Mouse (Mus musculus) macrophage (primary cell): ENCODE results near the gene Slain2. TPM values are rescaled to one million over a fixed set of nuclear protein-coding genes. Genes with fewer than 3 reads are reported as not detected.

Source experiments
- H3K27ac ChIP-seq: fragments of 350-480 bp; formaldehyde crosslinking; 2 replicates; pipeline ENCODE4 v1.9.0; 2021
- H3K36me3 ChIP-seq: fragments of 350-480 bp; formaldehyde crosslinking; 2 replicates; pipeline ENCODE4 v1.9.0; 2021; ENCODE audit errors: inconsistent target
- H3K4me3 ChIP-seq: fragments of 350-480 bp; formaldehyde crosslinking; 2 replicates; pipeline ENCODE4 v1.9.0; 2021; ENCODE audit errors: inconsistent target
- H3K79me2 ChIP-seq: fragments of 350-480 bp; formaldehyde crosslinking; 2 replicates; pipeline ENCODE4 v1.9.0; 2021; ENCODE audit errors: inconsistent target
- WGBS: methylation state at CpG from one replicate; pipeline ENCODE4 v1.1.7; 2026; ENCODE audit warnings: inconsistent platforms; ENCODE audit not compliant: missing documents; 5-methylcytosine and 5-hydroxymethylcytosine counted together
- polyA plus RNA-seq: library from polyadenylated mRNA; stranded (reverse); fragments of 250-400 nt; gene quantifications from 3 replicates; pipeline ENCODE4 v1.2.4, GENCODE M21; 2018; ENCODE audit warnings: inconsistent platforms
- total RNA-seq, 78 experiments: library from RNA; depleted of rRNA; stranded (reverse); fragments of 250-400 nt; gene quantifications; 1 replicate in 9 of 78; 2 replicates in 24 of 78; 3 replicates in 43 of 78; 4 replicates in 2 of 78; pipeline ENCODE4 v1.2.4; 2018; ENCODE audit warnings: inconsistent platforms in 56 of 78

Gene Slain2
- total RNA-seq (2018; cell fraction: chromatin; rRNA removed) = 10 to 100 TPM; 28.1 to 66.6 (median 39.8) TPM
- 10 to 100 TPM; 26.4 to 45.7 (median 34.2) TPM for total RNA-seq (2018; cell fraction: cytosol; rRNA removed)
- total RNA-seq (2018; cell fraction: nucleus; rRNA removed) = 10 to 100 TPM; 22.1 to 65.2 (median 35.6) TPM
- polyA plus RNA-seq = 21.7 to 48.1 TPM (median 30.2 TPM) in 3 replicates

GRCm38 (mm10) chr5:72913648-72914557, at the start of gene Slain2:
TSS of gene Slain2 (plus strand) at chr5:72914304.
- Histone ChIP-seq H3K36me3 (no peaks in the 10 kb centered on the region), H3K27ac (peak within 1 kb of the TSS; percentile 49)
- under 1% methylated on average over 58 of the region's 83 CpGs for WGBS

GRCm38 (mm10) chr5:72864654-72865178, 49.4 kb upstream of the Slain2 start:
- H3K36me3 ChIP-seq = 0 out of 2 replicates have a peak, but pooled peaks cover 7% of the 10 kb centered on the region
- no peak overlapping the region for H3K27ac ChIP-seq
- peaks cover 86% of the 10 kb centered on the region for H3K79me2 ChIP-seq
- H3K4me3 ChIP-seq = no peak overlapping the region
- WGBS = 60% methylated on average over 2 of the region's 3 CpGs

More at GRCm38 (mm10) chr5:72913648-72914557, at the start of gene Slain2:
- Histone ChIP-seq H3K4me3 (peak within 1 kb of the TSS; percentile 80), H3K79me2 (peaks cover 41% of the 10 kb centered on the region)

GRCm38 (mm10) chr5:72866260-72866905, 47.7 kb upstream of the Slain2 start:
- Histone ChIP-seq H3K27ac (peak overlapping the region; percentile 17), H3K79me2 (peaks cover 69% of the 10 kb centered on the region), H3K36me3 (no peaks in the 10 kb centered on the region), H3K4me3 (peak overlapping the region; percentile 100)
- 83% methylated on average over 6 of the region's 6 CpGs for WGBS

GRCm38 (mm10) chr5:72867036-72867672, 47.0 kb upstream of the Slain2 start:
- WGBS = 16% methylated on average over 15 of the region's 16 CpGs
- H3K36me3 ChIP-seq = no peaks in the 10 kb centered on the region

GRCm38 (mm10) chr5:72868091-72868875, 45.8 kb upstream of the Slain2 start, which contains the start of gene Tec:
TSS of gene Tec (minus strand) at chr5:72868483.
- Histone ChIP-seq H3K79me2 (peaks cover 50% of the 10 kb centered on the region), H3K27ac (peak within 1 kb of the TSS; percentile 85), H3K36me3 (no peaks in the 10 kb centered on the region), H3K4me3 (peak within 1 kb of the TSS; percentile 100)
- under 1% methylated on average over 54 of the region's 60 CpGs for WGBS

More at GRCm38 (mm10) chr5:72867036-72867672, 47.0 kb upstream of the Slain2 start:
- peak overlapping the region; percentile 100 for H3K4me3 ChIP-seq
- peaks cover 61% of the 10 kb centered on the region for H3K79me2 ChIP-seq
- peak overlapping the region; percentile 85 for H3K27ac ChIP-seq

GRCm38 (mm10) chr5:72869779-72870608, 44.1 kb upstream of the Slain2 start:
- H3K4me3 ChIP-seq = no peak overlapping the region
- no peaks in the 10 kb centered on the region for H3K36me3 ChIP-seq
- no peak overlapping the region for H3K27ac ChIP-seq
- peaks cover 33% of the 10 kb centered on the region for H3K79me2 ChIP-seq
- WGBS = 96% methylated on average over 13 of the region's 14 CpGs

- WGBS = 84% methylated on average over 4 of the region's 4 CpGs
Observed at GRCm38 (mm10) chr5:72871114-72871513, 43.0 kb upstream of the Slain2 start.

GRCm38 (mm10) chr5:72879736-72880135, 34.4 kb upstream of the Slain2 start:
- H3K36me3 ChIP-seq = no peaks in the 10 kb centered on the region
- no peaks in the 10 kb centered on the region for H3K79me2 ChIP-seq
- H3K27ac ChIP-seq = no peak overlapping the region
- WGBS = 32% methylated on average over 5 of the region's 5 CpGs
- H3K4me3 ChIP-seq = no peak overlapping the region

More at GRCm38 (mm10) chr5:72871114-72871513, 43.0 kb upstream of the Slain2 start:
- Histone ChIP-seq H3K27ac (no peak overlapping the region), H3K79me2 (peaks cover 22% of the 10 kb centered on the region), H3K36me3 (no peaks in the 10 kb centered on the region), H3K4me3 (no peak overlapping the region)

- no peaks in the 10 kb centered on the region for H3K79me2 ChIP-seq
- no peaks in the 10 kb centered on the region for H3K36me3 ChIP-seq
- 96% methylated on average over 10 of the region's 12 CpGs for WGBS
- H3K4me3 ChIP-seq = no peak overlapping the region
- peak overlapping the region; percentile 75 for H3K27ac ChIP-seq
Observed at GRCm38 (mm10) chr5:72881748-72882411, 32.2 kb upstream of the Slain2 start.

- 30% methylated on average over 2 of the region's 2 CpGs for WGBS
- Histone ChIP-seq H3K36me3 (no peaks in the 10 kb centered on the region), H3K79me2 (no peaks in the 10 kb centered on the region), H3K27ac (peak overlapping the region; percentile 75), H3K4me3 (no peak overlapping the region)
Observed at GRCm38 (mm10) chr5:72882412-72882765, 31.7 kb upstream of the Slain2 start.

GRCm38 (mm10) chr5:72883706-72884105, 30.4 kb upstream of the Slain2 start:
- 10% methylated on average over 3 of the region's 3 CpGs for WGBS
- H3K27ac ChIP-seq = peak overlapping the region; percentile 75
- no peaks in the 10 kb centered on the region for H3K79me2 ChIP-seq
- H3K36me3 ChIP-seq = no peaks in the 10 kb centered on the region
- no peak overlapping the region for H3K4me3 ChIP-seq

- Histone ChIP-seq H3K4me3 (no peak overlapping the region), H3K79me2 (no peaks in the 10 kb centered on the region), H3K36me3 (no peaks in the 10 kb centered on the region), H3K27ac (no peak overlapping the region)
- 96% methylated on average over 15 of the region's 19 CpGs for WGBS
Observed at GRCm38 (mm10) chr5:72886458-72887222, 27.5 kb upstream of the Slain2 start.
